Mouse (Mus musculus) hindbrain, embryonic 11.5 days (tissue): ENCODE data around the gene Dmgdh. TPM values are rescaled to one million over a fixed set of nuclear protein-coding genes. Genes with fewer than 3 reads are reported as not detected.

Experiments used
- ATAC-seq: fragments of 200-750 bp; cut with Nextera tagmentation; 2 replicates; pipeline ENCODE4 v1.8.0; 2017; ENCODE audit warnings: mild to moderate bottlenecking, moderate TSS enrichment, moderate library complexity; ENCODE audit not compliant: low FRiP score
- DNase-seq: peaks from one replicate; pipeline ENCODE4 v3.0.0-alpha.2; 2015; ENCODE audit warnings: low spot score
- H3K27ac ChIP-seq: fragments of 300-500 bp; sonication (generic); 2 replicates; pipeline ENCODE4 v1.5.1; 2014; ENCODE audit warnings: mild to moderate bottlenecking, low read depth, low read length
- H3K27me3 ChIP-seq: fragments of 300-500 bp; sonication (generic); 2 replicates; pipeline ENCODE4 v1.6.1; 2014; ENCODE audit warnings: mild to moderate bottlenecking, low read length, moderate library complexity, mixed read lengths; ENCODE audit not compliant: control insufficient read depth, insufficient read depth
- H3K36me3 ChIP-seq: fragments of 300-500 bp; sonication (generic); 2 replicates; pipeline ENCODE4 v1.6.1; 2014; ENCODE audit warnings: mild to moderate bottlenecking, low read length, moderate library complexity, mixed read lengths; ENCODE audit not compliant: control insufficient read depth, insufficient read depth
- H3K4me1 ChIP-seq: fragments of 300-500 bp; sonication (generic); replicated peaks from 2 replicates; pipeline ENCODE4 v1.6.1; 2014; ENCODE audit warnings: low read length, mixed read lengths; ENCODE audit not compliant: control insufficient read depth, insufficient read depth
- H3K4me2 ChIP-seq: fragments of 300-500 bp; sonication (generic); replicated peaks from 2 replicates; pipeline ENCODE4 v1.6.1; 2014; ENCODE audit warnings: mild to moderate bottlenecking, low read depth, low read length
- H3K4me3 ChIP-seq: fragments of 300-500 bp; sonication (generic); 2 replicates; pipeline ENCODE4 v1.5.1; 2014; ENCODE audit warnings: low read depth, low read length
- H3K9ac ChIP-seq: fragments of 300-500 bp; sonication (generic); 2 replicates; pipeline ENCODE4 v1.6.1; 2014; ENCODE audit warnings: low read depth, low read length
- H3K9me3 ChIP-seq: fragments of 300-500 bp; sonication (generic); 2 replicates; pipeline ENCODE4 v1.6.1; 2016; ENCODE audit warnings: low read length; ENCODE audit not compliant: control insufficient read depth
- WGBS: fragments of 180-500 bp; shearing (Covaris S2); extraction: QIAGEN DNeasy Blood & Tissue Kit; methylation state at CpG from one replicate; pipeline ENCODE4 v1.1.7; 2014; 5-methylcytosine and 5-hydroxymethylcytosine counted together
- polyA plus RNA-seq: library from polyadenylated mRNA; unstranded; fragments of >200 nt; fragmentation: Nextera tagmentation; extraction: Ambion mirVana; gene quantifications from 2 replicates; pipeline ENCODE4 v1.2.1, GENCODE M21; 2014

Gene Dmgdh
- polyA plus RNA-seq, 1 experiment from 2014 or later = 0.17 TPM

GRCm38 (mm10) chr13:93756674-93757073 lies 82.4 kb downstream of the Dmgdh start:
- DNase-seq (no peak), ATAC-seq (no peak)
- WGBS = 91% methylated on average over 7 of the region's 7 CpGs
- Histone ChIP-seq H3K4me1 (no peaks in the 10 kb centered on the region), H3K27ac (no peak overlapping the region), H3K9me3 (no peaks in the 10 kb centered on the region), H3K9ac (no peak overlapping the region), H3K36me3 (no peaks in the 10 kb centered on the region), H3K4me3 (no peak overlapping the region), H3K27me3 (no peaks in the 10 kb centered on the region), H3K4me2 (no peak overlapping the region)

GRCm38 (mm10) chr13:93757514-93757913 lies 83.3 kb downstream of the Dmgdh start:
- Histone ChIP-seq H3K9me3 (no peaks in the 10 kb centered on the region), H3K27me3 (no peaks in the 10 kb centered on the region), H3K27ac (no peak overlapping the region), H3K9ac (no peak overlapping the region), H3K4me2 (no peak overlapping the region), H3K4me1 (no peaks in the 10 kb centered on the region), H3K4me3 (no peak overlapping the region), H3K36me3 (no peaks in the 10 kb centered on the region)
- no peak for ATAC-seq
- no peak for DNase-seq
- 83% methylated on average over 6 of the region's 6 CpGs for WGBS

- Histone ChIP-seq H3K9me3 (no peaks in the 10 kb centered on the region), H3K4me3 (no peak overlapping the region), H3K36me3 (no peaks in the 10 kb centered on the region), H3K4me2 (no peak overlapping the region), H3K9ac (no peak overlapping the region), H3K27ac (no peak overlapping the region), H3K27me3 (no peaks in the 10 kb centered on the region), H3K4me1 (no peaks in the 10 kb centered on the region)
- no peak for ATAC-seq
- 49% methylated on average over 14 of the region's 14 CpGs for WGBS
- DNase-seq = no peak
Measured at GRCm38 (mm10) chr13:93758149-93758898, 84.1 kb downstream of the Dmgdh start.

GRCm38 (mm10) chr13:93761831-93762230 lies 87.6 kb downstream of the Dmgdh start:
- Histone ChIP-seq H3K9ac (no peak overlapping the region), H3K4me3 (no peak overlapping the region), H3K27me3 (no peaks in the 10 kb centered on the region), H3K4me2 (no peak overlapping the region), H3K36me3 (no peaks in the 10 kb centered on the region), H3K9me3 (no peaks in the 10 kb centered on the region), H3K4me1 (no peaks in the 10 kb centered on the region), H3K27ac (no peak overlapping the region)
- ATAC-seq = no peak
- no peak for DNase-seq
- WGBS = 95% methylated on average over 8 of the region's 8 CpGs

GRCm38 (mm10) chr13:93762879-93763278 lies 88.6 kb downstream of the Dmgdh start:
- H3K27me3 ChIP-seq = no peaks in the 10 kb centered on the region
- no peak for DNase-seq
- no peak overlapping the region for H3K4me2 ChIP-seq
- no peaks in the 10 kb centered on the region for H3K4me1 ChIP-seq
- no peak overlapping the region for H3K9ac ChIP-seq
- ATAC-seq = no peak
- 84% methylated on average over 3 of the region's 3 CpGs for WGBS
- H3K27ac ChIP-seq = no peak overlapping the region
- no peaks in the 10 kb centered on the region for H3K9me3 ChIP-seq
- H3K4me3 ChIP-seq = no peak overlapping the region
- H3K36me3 ChIP-seq = no peaks in the 10 kb centered on the region

GRCm38 (mm10) chr13:93764321-93764973 lies 90.2 kb downstream of the Dmgdh start:
- Histone ChIP-seq H3K9ac (no peak overlapping the region), H3K27me3 (no peaks in the 10 kb centered on the region), H3K9me3 (no peaks in the 10 kb centered on the region), H3K36me3 (no peaks in the 10 kb centered on the region), H3K27ac (no peak overlapping the region), H3K4me2 (no peak overlapping the region), H3K4me1 (no peaks in the 10 kb centered on the region), H3K4me3 (no peak overlapping the region)
- WGBS = 92% methylated on average over 13 of the region's 13 CpGs
- no peak for DNase-seq
- ATAC-seq = no peak

- DNase-seq = peak; percentile 70
- peak overlapping the region; percentile 81 for H3K27ac ChIP-seq
- H3K27me3 ChIP-seq = no peaks in the 10 kb centered on the region
- ATAC-seq = peak; percentile 55; the same call in 1 of the 2 replicates
- no peaks in the 10 kb centered on the region for H3K4me1 ChIP-seq
- no peaks in the 10 kb centered on the region for H3K9me3 ChIP-seq
- peak overlapping the region; percentile 58 for H3K4me3 ChIP-seq
- H3K36me3 ChIP-seq = no peaks in the 10 kb centered on the region
- WGBS = 37% methylated on average over 9 of the region's 9 CpGs
- H3K9ac ChIP-seq = peak overlapping the region; percentile 82
- peak overlapping the region; percentile 93 for H3K4me2 ChIP-seq
Measured at GRCm38 (mm10) chr13:93771031-93771587, 96.9 kb downstream of the Dmgdh start.

GRCm38 (mm10) chr13:93771588-93772278 lies 97.5 kb downstream of the Dmgdh start, which contains the start of gene Arsb:
TSS of gene Arsb (plus strand) at chr13:93771630.
- no peaks in the 10 kb centered on the region for H3K36me3 ChIP-seq
- H3K9me3 ChIP-seq = no peaks in the 10 kb centered on the region
- H3K4me3 ChIP-seq = peak within 1 kb of the TSS; percentile 58
- peak within 1 kb of the TSS; percentile 82 for H3K9ac ChIP-seq
- ATAC-seq = peak; percentile 98
- under 1% methylated on average over 66 of the region's 66 CpGs for WGBS
- H3K27ac ChIP-seq = peak within 1 kb of the TSS; percentile 81
- H3K4me1 ChIP-seq = no peaks in the 10 kb centered on the region
- DNase-seq = peak; percentile 87
- H3K4me2 ChIP-seq = peak within 1 kb of the TSS; percentile 93
- H3K27me3 ChIP-seq = no peaks in the 10 kb centered on the region
